Mouse (Mus musculus): Measurements from ENCODE around the gene Iffo2.
A peak's percentile ranks its signal among the peaks of the same experiment; 100 is the strongest.

Iffo2 gene

GRCm38 (mm10) chr4:139582903-139583302 lies 52.6 kb downstream of the Iffo2 start:
- no peak for DNase-seq

DNA sequence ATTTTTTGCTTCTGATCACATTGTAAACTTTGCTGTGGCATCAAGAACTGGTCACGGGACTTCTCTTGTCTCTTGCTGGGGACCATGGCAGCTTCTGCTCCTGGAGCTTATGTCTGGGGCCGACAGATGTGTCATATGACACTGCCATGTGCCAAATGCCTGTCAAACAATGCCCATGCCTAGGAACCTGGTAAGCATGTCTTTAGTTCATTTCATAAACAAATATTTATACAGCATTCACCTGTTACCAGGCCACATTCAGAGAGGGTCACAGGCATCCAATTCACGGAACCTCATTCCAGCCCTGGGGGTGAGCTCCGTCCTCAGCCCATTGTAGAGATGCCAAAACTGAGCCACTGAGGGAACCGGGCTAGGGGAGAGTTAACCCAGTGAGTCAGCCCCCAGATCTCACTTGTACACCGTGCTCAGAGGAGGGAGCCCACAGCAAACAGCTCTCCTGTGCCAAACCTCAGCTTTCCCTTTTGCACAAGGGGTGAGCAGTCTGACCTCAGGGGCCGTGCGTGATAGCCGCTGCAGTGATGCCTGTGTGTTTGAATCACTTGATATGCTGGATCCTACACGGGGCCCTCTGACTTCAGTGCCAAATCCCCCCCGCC lies 53.4 kb downstream of the Iffo2 start:
- DNase-seq: no peak

DNA sequence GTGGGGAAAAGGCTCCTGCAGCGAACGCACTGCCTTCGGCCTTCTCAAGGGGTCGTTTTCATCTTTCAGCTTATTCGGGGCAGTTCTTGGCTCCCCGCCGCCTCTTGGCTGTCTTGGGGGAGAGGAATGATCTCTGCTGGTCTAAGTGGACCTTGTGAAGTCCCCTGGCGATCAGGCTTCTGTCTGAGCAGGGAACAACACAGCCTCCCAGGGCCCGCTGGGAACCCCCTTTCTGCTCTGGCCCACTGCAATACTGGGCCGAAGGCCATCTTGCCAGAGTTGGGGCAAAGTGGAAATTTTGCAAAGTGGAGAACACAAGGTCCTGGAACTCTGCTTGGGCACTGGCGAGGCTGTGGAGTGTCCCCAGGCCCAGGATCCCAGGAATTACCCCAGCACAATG lies 54.4 kb downstream of the Iffo2 start:
- no peak for DNase-seq

DNA sequence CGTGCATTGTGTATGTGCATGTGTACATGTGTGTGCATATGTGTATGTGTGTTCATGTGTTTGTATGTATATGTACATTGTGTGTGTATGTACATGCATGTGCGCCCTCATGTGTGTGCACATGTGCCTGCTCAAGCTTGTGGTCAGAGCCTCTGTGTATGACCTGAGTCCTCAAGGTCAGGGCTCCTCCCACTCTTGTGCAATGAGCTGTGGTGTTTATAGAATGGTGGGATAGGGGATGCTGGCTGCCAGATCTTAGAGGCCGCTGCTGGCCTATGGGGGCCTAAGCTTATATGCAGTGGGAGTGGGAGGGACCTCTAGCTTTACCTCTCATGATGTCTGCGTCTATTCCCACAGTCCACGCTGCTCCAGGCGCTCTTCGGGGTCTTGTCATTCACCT lies 55.4 kb downstream of the Iffo2 start:
- DNase-seq: peak; percentile 51

DNA sequence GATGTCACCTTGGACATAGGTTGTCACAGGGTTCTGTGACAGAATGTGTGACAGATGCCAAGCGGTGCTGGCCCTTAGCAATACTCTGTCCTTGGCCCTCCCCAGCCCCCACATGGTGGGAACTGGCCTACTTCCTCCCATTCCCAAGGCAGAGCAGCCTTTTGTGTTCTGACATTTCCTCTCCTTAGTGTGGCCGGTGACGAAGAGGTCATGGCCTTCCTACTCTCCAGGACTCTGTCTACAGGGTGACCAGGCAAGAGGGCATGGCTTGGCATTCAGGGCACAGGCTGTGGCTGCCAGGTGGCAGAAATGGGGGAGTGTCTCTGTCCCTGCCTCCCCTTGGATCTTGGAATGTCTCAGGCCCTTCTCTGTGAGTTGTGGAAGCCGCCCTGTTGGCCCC lies 57.0 kb downstream of the Iffo2 start:
- DNase-seq: peak; percentile 71

DNA sequence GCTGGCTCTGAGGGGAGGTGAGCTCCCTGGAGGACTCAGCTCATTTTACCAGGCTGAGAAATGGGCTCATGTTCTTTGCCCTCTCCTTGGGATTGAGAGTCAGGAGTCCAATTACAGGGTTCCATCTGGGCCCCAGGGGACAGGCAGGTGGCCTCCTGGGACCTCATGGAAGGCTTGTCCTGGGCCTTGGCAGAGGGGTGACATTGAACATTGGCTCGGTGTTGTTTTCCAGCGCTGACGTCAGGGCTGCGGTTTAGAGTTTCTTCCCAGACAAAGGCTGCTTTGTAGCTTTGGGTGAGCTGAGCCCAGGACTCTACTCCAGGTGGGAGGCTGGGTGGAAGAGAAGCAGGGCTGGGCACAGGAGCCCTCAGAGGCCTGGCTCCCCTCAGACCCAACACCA lies 57.4 kb downstream of the Iffo2 start:
- no peak for DNase-seq

GRCm38 (mm10) chr4:139589351-139590027 lies 59.1 kb downstream of the Iffo2 start:
- DNase-seq: no peak

- no peak for DNase-seq
Observed at GRCm38 (mm10) chr4:139590446-139590845, 60.1 kb downstream of the Iffo2 start.

- no peak for DNase-seq
Observed at GRCm38 (mm10) chr4:139592895-139593294, 62.5 kb downstream of the Iffo2 start.

DNA sequence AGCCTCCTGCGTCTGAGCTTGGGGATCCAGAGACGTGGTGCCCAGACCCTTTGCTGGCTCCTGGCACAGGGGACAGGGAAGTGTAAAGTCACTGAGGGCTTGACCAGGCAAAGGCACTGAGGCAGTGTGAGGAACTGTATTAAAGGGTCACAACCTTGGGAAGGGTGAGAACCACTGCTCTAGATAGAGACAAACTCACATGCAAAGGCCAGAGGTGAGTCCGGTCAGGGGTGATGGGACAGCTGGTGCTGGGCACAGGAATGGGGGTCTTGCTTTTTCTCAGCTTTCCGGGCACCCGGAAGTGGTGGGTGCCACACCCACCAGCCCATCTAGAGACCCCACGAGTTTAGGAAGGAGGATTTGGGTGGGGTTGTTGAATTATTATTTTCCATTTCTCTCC lies 63.0 kb downstream of the Iffo2 start:
- no peak for DNase-seq

- no peak for DNase-seq
Observed at GRCm38 (mm10) chr4:139594062-139594461, 63.7 kb downstream of the Iffo2 start.

- no peak for DNase-seq
Observed at GRCm38 (mm10) chr4:139596715-139597114, 66.4 kb downstream of the Iffo2 start.

DNA sequence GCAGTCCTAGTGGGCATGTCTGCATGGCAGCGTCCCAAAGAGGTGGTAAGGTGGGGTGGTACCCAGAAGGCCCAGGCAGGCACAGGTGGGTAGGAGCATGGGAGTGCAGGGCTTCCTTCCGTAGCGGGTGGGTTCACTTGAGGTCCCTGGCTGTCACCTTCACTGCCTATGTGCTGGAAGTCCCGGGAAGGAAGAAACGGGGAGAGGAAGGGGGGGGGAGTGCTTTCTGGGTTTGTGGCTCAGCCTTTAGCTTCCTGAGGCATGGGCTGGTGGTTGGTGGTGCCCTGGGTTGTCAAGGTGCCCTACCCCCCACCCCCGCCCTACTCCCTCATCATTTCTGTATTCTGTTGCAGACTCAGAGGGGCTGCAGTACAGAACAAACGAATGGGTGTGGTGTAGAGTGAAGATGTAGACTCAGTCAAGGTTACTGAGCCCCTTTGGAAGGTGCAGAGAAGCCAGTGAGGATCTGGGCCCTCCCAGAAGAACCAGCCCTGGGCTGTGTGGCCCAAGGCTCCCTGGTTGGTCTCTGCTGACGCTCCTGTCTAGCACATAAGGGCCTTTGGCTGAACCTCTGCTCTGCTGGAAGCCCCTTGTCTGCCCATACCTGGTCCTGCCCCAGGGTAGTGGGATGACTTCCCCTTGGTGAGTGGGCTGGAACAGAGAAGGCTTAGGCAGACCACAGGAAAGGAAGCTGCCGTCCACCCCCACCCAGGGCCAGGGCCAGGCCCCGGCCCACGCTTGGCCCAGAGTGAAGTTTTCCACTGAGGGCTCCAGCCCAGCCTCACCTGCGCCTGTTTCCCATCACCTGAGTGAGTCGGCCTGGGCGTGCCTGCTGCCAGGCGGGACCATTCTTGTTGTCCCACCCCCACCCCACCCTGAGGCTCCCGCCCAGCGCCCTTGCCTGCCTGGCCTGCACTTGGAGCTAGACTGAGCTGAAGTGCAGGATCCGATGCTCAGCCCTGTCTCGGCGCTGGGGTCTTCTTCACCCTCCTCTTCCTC lies 67.2 kb downstream of the Iffo2 start:
- no peak for DNase-seq

- DNase-seq: no peak
Observed at GRCm38 (mm10) chr4:139598356-139598755, 68.0 kb downstream of the Iffo2 start.

- DNase-seq: peak; percentile 96
Observed at GRCm38 (mm10) chr4:139598950-139599518, 68.7 kb downstream of the Iffo2 start.

DNA sequence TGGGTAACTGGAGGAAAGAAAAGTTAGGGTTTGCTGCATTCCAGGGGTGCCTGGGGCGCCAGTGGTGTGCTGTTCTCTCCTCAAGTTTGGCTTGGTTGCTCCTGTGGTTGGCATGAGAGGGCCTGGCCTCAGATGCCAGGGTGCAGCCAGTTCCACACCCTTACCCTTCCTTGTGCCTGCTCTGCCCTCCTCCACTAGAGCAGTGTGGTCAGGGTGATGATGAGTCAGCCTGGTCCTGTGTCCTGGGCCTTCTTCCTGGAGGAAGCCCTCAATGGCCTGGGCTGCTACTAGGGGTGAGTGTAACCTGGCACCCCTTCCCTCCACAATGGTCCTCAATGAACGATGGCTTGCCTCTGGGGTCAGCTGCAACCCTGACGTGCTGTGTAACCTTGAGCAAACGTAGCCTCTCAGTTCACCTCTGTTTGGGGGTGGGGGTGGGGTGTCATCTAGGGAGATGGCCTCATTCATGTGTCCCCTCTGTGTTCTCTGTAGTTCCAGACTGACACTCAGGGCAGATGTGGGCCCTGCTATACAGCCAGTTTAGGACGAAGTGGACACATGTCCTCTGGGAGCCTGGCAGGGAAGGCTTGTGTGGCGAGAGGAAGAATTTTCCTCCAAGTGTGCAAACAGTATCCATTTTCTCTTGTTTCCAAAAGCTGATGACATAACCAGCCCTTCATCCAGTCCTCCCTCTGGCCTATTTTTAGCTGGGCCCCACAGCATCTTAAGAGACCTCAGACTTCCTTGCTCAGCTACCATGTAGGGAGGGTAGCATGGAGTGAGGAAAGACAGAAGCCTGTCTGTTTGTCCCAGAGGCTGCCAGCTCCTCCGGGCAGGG lies 71.4 kb downstream of the Iffo2 start:
- DNase-seq: no peak

DNA sequence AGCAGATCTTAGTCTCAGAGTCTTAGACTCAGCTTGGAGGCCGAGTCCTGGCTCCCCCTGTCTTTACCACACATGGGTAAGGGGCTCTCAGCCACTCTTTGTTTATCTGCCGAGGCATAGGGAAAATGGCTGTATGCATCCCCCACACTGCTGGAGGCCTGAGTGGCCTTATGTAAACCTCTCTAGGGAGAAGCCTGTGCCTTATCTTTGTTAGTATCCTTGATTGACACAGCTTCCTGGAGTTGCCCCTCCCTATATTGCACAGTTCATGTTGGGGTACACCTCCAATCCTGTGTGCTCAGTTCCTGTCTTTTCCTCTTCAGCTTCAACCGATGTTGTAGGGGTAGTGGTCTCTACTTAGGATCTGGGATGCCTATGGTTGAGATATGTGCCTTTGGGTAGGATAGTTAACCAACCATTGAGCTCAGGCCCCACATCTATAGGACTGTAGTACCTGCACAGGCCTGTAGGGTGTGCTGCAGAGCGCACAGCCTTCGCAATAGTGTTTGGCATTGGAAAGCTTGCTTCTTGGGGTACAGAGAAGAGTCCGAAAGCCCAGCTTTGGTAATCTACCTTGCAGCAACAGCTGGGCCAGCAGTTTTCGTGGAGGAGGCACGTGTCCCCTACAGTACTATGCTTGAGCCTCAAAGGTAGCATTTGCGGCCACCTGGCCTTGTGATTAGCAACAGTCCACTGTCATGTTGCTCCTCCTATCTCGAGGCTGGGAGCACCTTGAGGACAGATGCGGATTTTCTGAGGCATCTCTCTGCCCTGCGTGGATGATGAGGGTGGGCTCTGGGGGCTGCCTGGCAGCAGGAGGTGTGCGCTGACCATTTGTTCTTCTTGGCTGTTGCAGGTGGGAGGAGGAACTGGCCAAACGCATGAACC lies 72.3 kb downstream of the Iffo2 start, which contains the start of gene Gm21969:
Gm21969 (plus strand) TSS at position 830 of the 888 bp plus-strand sequence.
- peak; percentile 80 for DNase-seq

- DNase-seq: no peak
Observed at GRCm38 (mm10) chr4:139605216-139605615, 74.9 kb downstream of the Iffo2 start.

GRCm38 (mm10) chr4:139606732-139607131 lies 76.4 kb downstream of the Iffo2 start:
- no peak for DNase-seq

- DNase-seq: no peak
Observed at GRCm38 (mm10) chr4:139608975-139609374, 78.6 kb downstream of the Iffo2 start.

DNA sequence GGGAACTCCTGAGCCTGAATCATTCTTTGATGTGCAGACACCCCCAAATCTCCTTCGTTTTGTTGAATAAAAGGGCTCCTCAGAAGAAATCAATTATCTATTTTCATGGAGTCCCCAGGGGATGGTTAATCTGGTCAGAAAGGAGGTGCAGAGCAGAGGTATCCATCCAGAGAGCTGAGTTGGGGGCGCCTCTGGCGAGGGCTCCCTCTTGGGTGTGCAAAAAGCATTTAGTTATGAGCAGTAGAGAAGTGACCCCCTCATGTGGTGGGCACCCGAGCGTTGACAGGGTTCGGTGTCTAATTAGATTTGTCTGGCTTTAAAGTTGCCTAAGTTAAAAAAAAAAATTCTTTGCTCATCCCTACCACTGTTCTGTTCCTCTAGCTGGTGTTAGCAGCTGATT lies 80.6 kb downstream of the Iffo2 start:
- DNase-seq: no peak
